Mouse (Mus musculus) heart, embryonic 11.5 days (tissue): Measurements from ENCODE around the gene Fyn. TPM values are rescaled to one million over a fixed set of nuclear protein-coding genes. Genes with fewer than 3 reads are reported as not detected.

Source experiments
- ATAC-seq: fragments of 200-750 bp; cut with Nextera tagmentation; replicated peaks from 2 replicates; pipeline ENCODE4 v1.8.0; 2017; ENCODE audit warnings: moderate library complexity; ENCODE audit not compliant: insufficient number of reproducible peaks, low FRiP score, low TSS enrichment
- H3K27ac ChIP-seq: fragments of 300-500 bp; sonication (generic); 2 replicates; pipeline ENCODE4 v1.5.1; 2014; ENCODE audit warnings: mild to moderate bottlenecking, low read depth, low read length
- H3K27me3 ChIP-seq: fragments of 300-500 bp; sonication (generic); 2 replicates; pipeline ENCODE4 v1.6.1; 2014; ENCODE audit warnings: mild to moderate bottlenecking, low read length, mixed read lengths; ENCODE audit not compliant: control insufficient read depth, insufficient read depth
- H3K36me3 ChIP-seq: fragments of 300-500 bp; sonication (generic); 2 replicates; pipeline ENCODE4 v1.6.1; 2014; ENCODE audit warnings: mild to moderate bottlenecking, low read length, moderate library complexity, mixed read lengths; ENCODE audit not compliant: control insufficient read depth, insufficient read depth
- H3K4me1 ChIP-seq: fragments of 300-500 bp; sonication (generic); 2 replicates; pipeline ENCODE4 v1.6.1; 2014; ENCODE audit warnings: low read length; ENCODE audit not compliant: control insufficient read depth, insufficient read depth
- H3K4me2 ChIP-seq: fragments of 300-500 bp; sonication (generic); 2 replicates; pipeline ENCODE4 v1.6.1; 2014; ENCODE audit warnings: mild to moderate bottlenecking, moderate library complexity
- H3K4me3 ChIP-seq: fragments of 300-500 bp; sonication (generic); 2 replicates; pipeline ENCODE4 v1.5.1; 2014; ENCODE audit warnings: low read depth, low read length
- H3K9ac ChIP-seq: fragments of 300-500 bp; sonication (generic); 2 replicates; pipeline ENCODE4 v1.6.1; 2014; ENCODE audit warnings: mild to moderate bottlenecking, low read depth, low read length, moderate library complexity
- H3K9me3 ChIP-seq: fragments of 300-500 bp; sonication (generic); replicated peaks from 2 replicates; pipeline ENCODE4 v1.6.1; 2016; ENCODE audit warnings: low read length; ENCODE audit not compliant: control insufficient read depth
- WGBS: fragments of 180-500 bp; shearing (Covaris S2); extraction: QIAGEN DNeasy Blood & Tissue Kit; methylation state at CpG from one replicate; pipeline ENCODE4 v1.1.7; 2014; ENCODE audit not compliant: insufficient replicate concordance; 5-methylcytosine and 5-hydroxymethylcytosine counted together
- polyA plus RNA-seq: library from polyadenylated mRNA; unstranded; fragments of >200 nt; fragmentation: Nextera tagmentation; extraction: Ambion mirVana; gene quantifications from 2 replicates; pipeline ENCODE4 v1.2.1, GENCODE M21; 2014

The Fyn gene
- polyA plus RNA-seq, 1 experiment from 2014 or later, result 17.2 TPM

DNA sequence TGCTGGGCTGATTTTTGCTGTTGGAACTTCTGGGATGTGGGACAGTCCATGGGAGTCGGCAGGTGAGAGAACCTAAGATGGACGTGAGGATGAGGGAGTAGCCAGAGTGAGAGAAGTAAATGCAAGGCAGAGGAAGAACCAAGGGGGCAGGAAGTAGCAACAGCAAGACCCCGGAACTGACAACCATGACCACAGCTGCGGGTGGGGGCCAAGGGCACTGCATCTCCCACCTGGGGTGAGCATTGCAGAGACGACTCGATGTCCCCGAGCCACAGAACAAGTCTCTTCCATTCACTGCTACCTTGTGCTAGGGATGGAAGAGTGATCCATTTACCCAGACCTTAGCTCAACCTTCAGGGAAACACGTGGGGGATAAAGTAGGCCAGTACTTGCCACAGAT lies 146.3 kb downstream of the Fyn start:
- ATAC-seq, result no peak
- Histone ChIP-seq H3K9ac (no peak overlapping the region), H3K4me2 (no peak overlapping the region), H3K27me3 (no peaks in the 10 kb centered on the region), H3K36me3 (peaks cover 10% of the 10 kb centered on the region), H3K4me1 (peaks cover 4% of the 10 kb centered on the region), H3K4me3 (no peak overlapping the region), H3K27ac (no peak overlapping the region), H3K9me3 (no peaks in the 10 kb centered on the region)
- 94% methylated on average over 8 of the region's 8 CpGs for WGBS

DNA sequence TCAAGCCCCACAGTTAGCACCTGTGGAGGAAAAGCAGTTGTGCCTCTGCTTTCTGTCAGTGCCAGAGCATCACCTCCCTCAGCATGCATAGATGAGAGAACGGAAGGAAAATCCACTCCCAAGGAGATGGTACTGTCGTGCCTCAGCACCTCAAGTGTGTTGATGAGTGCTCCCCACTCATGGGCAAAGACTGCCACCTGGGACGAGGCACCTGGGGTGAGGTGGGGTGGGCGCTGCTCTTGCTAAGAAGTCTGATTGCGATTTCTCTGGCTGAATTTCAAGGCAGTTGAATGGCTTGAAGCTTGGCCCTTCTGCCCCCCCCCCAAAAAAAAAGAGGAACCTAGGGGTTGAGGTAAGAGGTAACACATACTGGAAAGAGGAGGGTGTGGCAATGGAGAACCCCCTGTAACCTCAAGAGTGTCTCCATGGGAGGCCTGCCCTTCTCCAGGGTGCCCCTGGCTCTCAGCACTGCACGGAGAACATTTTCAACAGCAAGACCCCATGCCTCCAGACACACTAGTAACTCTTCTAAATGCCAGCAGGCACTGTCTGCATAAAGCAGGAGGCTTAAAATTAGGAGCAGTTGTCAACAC lies 148.0 kb downstream of the Fyn start:
- H3K4me1 ChIP-seq, result peaks cover 6% of the 10 kb centered on the region
- no peak overlapping the region for H3K27ac ChIP-seq
- no peak overlapping the region for H3K9ac ChIP-seq
- no peaks in the 10 kb centered on the region for H3K27me3 ChIP-seq
- H3K9me3 ChIP-seq, result no peaks in the 10 kb centered on the region
- H3K36me3 ChIP-seq, result peaks cover 10% of the 10 kb centered on the region
- no peak for ATAC-seq
- 76% methylated on average over 6 of the region's 6 CpGs for WGBS
- no peak overlapping the region for H3K4me2 ChIP-seq
- H3K4me3 ChIP-seq, result no peak overlapping the region

DNA sequence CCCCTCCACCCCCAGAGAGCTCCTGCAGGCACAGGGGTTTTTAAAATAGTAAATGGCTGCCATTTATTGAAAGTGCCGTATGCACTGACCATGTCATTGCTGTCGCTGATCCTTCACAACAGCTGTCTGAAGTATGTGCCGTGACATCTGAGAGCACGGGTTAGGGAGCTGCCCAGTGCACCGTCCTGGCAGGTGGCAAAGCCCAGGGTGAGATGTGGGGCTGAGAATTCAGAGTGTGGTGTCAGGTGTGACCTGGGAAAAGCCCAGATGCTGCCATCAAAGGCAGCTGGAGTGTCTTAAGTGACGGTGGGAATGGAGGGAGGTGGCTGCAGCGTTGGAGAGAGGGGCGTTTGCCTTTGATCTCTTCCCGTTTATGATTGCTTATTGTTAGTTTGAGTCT lies 148.7 kb downstream of the Fyn start:
- peaks cover 12% of the 10 kb centered on the region for H3K4me1 ChIP-seq
- no peaks in the 10 kb centered on the region for H3K9me3 ChIP-seq
- H3K9ac ChIP-seq, result no peak overlapping the region
- peaks cover 10% of the 10 kb centered on the region for H3K36me3 ChIP-seq
- H3K4me3 ChIP-seq, result no peak overlapping the region
- H3K27me3 ChIP-seq, result no peaks in the 10 kb centered on the region
- 61% methylated on average over 9 of the region's 9 CpGs for whole genome bisulfite sequencing
- no peak overlapping the region for H3K4me2 ChIP-seq
- no peak for ATAC-seq
- H3K27ac ChIP-seq, result no peak overlapping the region

DNA sequence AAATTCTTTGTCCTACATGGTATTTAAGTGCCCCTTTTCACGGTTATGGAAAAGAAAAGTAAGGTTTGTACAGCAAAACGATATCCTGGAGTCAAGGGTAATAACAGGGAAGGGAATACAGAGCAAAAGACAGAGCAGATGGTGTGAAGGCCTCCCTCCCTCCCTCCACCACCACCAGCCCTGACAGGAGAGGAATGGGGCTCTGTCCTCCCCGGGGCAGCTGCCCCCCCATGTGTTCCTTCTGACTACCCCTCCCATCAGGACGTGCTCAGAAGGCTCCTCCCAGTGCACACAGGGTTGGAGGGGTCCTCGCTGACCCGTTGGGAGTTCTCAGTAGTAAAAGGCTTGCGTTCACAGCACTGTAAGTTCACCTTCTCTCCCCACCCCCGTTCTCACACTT lies 149.6 kb downstream of the Fyn start:
- Histone ChIP-seq H3K4me1 (peaks cover 12% of the 10 kb centered on the region), H3K4me2 (no peak overlapping the region), H3K36me3 (peaks cover 10% of the 10 kb centered on the region), H3K4me3 (no peak overlapping the region), H3K9ac (no peak overlapping the region), H3K27me3 (no peaks in the 10 kb centered on the region), H3K27ac (peak overlapping the region; percentile 29; the same call in 1 of the 2 replicates), H3K9me3 (no peaks in the 10 kb centered on the region)
- 55% methylated on average over 8 of the region's 8 CpGs for WGBS
- no peak for ATAC-seq

DNA sequence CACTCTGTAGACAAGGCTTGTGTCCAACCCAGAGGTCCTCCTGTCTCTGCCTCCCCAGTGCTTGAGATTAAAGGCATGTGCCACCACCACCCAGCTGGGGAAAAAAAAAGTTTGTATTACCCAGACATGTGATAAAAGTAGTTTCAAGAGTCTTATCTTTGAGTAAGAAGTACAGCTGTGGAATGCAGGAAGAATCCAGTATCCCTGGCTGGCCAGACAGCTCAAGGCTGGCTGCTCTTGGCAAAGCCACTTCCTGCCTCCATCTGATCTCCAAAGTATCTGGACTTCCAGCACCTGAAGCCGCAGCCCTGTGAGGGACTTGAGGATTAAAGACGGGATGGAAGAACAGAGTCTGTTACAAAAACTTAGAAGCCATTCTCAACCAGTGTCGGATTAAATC lies 150.2 kb downstream of the Fyn start:
- peaks cover 10% of the 10 kb centered on the region for H3K36me3 ChIP-seq
- no peak overlapping the region for H3K4me3 ChIP-seq
- peaks cover 12% of the 10 kb centered on the region for H3K4me1 ChIP-seq
- H3K9me3 ChIP-seq, result no peaks in the 10 kb centered on the region
- H3K4me2 ChIP-seq, result no peak overlapping the region
- H3K9ac ChIP-seq, result no peak overlapping the region
- WGBS, result 44% methylated on average over 3 of the region's 3 CpGs
- no peak for ATAC-seq
- 0 out of 2 replicates have a peak overlapping the region, but pooled peaks have one; percentile 29 for H3K27ac ChIP-seq
- H3K27me3 ChIP-seq, result no peaks in the 10 kb centered on the region

DNA sequence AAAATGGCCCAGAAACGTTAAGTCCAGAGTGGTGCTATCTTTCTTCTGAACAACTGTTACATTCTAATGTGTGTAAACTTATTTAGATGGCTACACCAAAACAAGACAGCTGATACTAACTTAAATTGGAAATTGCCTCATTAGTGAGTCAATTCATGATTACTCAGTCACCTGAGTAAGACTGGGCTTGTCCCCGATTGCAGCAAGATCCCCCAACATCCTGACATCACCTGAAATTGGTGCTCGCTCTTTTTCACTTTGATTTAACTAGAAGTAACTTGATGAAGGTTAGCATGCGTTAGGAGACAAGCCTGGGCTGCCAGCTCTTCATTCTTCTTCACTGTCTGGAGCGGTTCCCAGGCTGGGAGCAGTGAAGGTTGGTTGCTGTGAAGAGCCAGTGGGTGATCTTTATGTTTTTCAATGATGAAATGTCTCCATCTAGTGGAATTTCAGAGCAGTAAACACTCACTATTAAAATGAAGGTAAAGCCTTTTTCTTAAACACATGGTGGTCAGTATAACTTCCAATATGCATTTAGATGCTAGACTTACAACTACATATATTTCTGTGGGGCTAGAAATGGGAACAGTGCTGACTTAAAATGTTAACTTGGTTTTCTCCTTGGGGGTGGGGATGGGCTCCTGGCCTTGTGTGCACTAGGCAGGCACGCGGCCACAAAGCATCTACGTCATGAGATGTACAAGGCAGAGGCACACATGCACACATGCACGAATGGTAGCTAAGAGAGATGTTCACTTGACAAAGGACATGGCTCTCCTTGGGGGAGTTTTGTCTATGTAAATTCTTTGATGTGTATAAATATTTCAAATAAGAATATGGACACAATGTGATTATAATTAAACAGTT lies 151.7 kb downstream of the Fyn start:
- Histone ChIP-seq H3K9ac (no peak overlapping the region), H3K4me2 (no peak overlapping the region), H3K4me3 (no peak overlapping the region), H3K4me1 (peaks cover 20% of the 10 kb centered on the region), H3K9me3 (no peaks in the 10 kb centered on the region), H3K36me3 (peaks cover 12% of the 10 kb centered on the region), H3K27ac (no peak overlapping the region), H3K27me3 (no peaks in the 10 kb centered on the region)
- no peak; the same call in 1 of the 2 replicates for ATAC-seq
- WGBS, result 60% methylated on average over 9 of the region's 9 CpGs

DNA sequence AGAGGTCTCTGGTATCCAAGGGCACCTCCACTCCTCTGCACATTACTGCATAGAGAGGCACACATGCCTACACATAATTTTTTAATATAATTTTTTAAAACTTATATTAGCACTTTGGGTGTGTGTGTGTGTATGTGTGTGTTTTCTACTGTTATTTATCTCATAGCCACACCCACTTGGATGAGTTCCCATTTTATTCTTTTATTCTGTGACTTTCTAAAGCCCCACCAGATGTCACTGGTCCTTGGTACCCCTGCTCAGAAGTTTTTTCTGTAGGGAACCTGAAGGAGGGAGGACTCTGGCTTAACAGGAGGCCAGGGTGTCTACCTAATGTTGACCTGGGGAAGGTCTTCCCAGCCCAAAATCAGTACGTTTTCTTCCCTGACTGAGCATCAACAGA lies 152.7 kb downstream of the Fyn start:
- ATAC-seq, result no peak
- Histone ChIP-seq H3K4me2 (no peak overlapping the region), H3K4me1 (peaks cover 20% of the 10 kb centered on the region), H3K27ac (no peak overlapping the region), H3K9ac (no peak overlapping the region), H3K36me3 (peaks cover 4% of the 10 kb centered on the region; the same call in 1 of the 2 replicates), H3K27me3 (no peaks in the 10 kb centered on the region), H3K9me3 (no peaks in the 10 kb centered on the region), H3K4me3 (no peak overlapping the region)
- 71% methylated on average over 1 of the region's 1 CpGs for WGBS

DNA sequence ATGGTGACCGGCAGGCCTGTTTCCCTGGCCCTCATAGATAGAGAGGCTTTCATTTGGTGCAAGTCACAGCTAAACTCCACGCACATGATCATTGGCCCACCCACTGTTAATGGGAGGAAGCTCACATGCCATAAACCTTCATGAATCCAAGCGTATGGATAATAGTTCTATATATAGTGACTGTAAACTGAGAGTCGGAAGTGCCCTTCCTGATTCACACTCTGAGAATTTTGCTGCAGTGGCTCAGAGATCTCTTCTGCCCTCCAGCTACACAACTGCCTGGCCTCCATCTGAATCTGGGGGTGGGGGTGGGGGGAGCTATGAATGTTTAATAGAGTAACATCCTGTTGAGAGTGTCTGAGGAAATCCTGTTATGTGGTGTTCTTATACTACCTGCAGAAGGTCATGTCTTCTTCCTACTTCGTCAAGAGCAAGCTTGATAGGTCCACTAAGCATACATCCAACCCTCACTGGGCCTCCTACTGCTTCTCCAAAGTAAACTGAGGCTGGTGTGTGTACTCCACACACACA lies 153.3 kb downstream of the Fyn start:
- peaks cover 22% of the 10 kb centered on the region for H3K4me1 ChIP-seq
- H3K36me3 ChIP-seq, result peaks cover 3% of the 10 kb centered on the region; the same call in 1 of the 2 replicates
- H3K4me3 ChIP-seq, result no peak overlapping the region
- no peak overlapping the region for H3K4me2 ChIP-seq
- H3K27me3 ChIP-seq, result no peaks in the 10 kb centered on the region
- no peaks in the 10 kb centered on the region for H3K9me3 ChIP-seq
- 0 out of 2 replicates have a peak overlapping the region, but pooled peaks have one; percentile 15 for H3K27ac ChIP-seq
- no peak for ATAC-seq
- H3K9ac ChIP-seq, result no peak overlapping the region
- 57% methylated on average over 5 of the region's 5 CpGs for WGBS
